Mouse (Mus musculus) Muller cell, postnatal 12 days (primary cell): ENCODE measurements around the gene Gpr4.

Experiments
- DNase-seq: peaks from one replicate; pipeline ENCODE4 v3.0.0-alpha.2; 2015; ENCODE audit errors: inconsistent ontology term

Gene Gpr4

DNA sequence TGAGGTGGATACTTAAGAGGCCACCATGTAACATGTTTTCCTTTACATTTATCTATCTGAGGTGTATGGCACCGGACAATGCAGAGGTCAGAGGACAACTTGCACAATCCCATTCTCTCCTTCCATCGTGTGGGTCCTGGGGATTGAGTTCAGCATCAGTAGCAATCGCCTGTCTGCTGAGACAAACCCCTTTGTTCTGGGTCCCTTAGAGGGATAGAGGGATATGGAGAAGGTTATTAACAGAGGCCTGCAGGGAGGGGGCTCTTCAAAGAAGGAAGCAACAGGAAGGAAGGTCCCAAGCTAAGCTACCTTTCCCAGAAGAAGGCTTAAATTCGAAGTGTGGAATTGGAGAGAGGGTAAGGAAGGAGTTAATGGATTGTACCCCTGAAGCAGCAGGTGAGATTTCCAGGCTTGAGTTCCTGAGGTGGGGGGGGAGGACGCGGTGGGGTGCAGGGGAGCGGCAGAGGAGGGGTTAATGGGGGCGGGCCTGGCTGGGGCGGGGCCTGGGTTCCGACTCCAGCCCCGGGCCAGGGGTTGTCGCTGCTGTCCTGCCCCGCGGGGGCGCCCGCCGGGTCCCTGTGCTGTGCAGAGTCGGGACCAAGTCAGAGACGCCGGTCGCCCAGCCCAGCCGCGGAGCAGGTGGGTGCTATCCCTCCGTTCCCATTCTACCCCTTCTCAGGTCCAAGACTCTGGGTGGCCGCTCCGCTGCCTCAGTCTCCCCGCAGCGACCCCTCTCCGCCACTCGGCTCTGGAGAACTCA is at the start of gene Gpr4:
Gene Gpr4 (plus strand): TSS at position 543 of the 760 bp plus-strand sequence.
- peak; percentile 59 for DNase-seq

DNA sequence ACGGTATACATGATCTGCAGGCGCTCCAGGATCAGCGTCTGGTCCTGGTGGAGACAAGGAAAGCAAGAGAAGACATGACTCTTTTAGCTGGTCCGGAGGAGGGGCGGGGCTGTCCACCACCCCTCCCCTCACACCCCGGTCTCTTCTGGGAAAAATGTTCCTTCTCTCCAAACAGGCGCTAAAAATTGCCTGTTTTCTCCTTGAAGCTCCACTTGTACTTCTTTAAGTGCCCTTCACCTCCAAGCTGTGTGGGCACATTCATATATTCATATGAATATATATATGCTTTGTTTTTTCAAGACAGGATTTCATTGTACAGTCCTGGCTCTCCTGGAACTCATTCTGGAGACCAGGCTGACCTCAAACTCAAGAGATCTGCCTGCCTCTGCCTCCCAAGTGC is 49.4 kb upstream of the Gpr4 start:
- no peak for DNase-seq

DNA sequence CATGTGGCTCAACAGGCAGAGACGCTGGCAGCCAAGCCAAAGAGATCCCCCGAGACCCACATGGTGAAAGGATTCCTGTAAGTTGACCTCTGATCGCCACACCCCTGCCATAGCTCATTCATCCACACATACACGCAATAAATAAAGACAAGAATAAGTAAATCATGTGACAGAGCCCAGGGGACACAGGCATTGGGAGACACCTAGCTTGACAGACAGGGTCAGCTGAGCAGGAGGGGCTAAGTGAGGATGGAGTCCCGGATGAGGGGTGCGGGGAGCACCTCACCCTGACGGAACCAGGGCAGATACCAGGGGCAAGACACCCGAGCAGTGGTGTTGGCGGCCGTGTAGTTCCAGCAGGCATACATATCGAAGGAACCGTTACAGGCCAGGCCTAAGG is 48.6 kb upstream of the Gpr4 start:
- no peak for DNase-seq

DNA sequence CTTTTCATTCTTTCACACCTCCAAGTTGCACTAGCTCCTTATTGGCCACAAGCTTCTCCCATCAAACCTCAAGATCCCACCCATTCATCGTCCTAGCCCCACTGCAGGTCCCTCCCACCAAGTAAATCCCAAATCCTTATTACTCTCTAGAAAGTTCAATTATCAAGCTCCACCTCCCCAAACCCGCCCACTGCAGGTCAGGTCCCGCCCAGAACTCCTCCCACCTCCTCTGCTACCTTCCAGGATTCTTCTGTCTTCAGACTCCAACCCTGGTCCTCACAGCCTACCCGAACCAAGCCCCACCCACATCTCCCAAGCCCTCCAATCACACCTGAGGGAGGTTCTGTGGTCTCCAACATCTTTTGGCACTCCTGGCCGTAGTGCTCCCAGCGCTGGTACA is 48.1 kb upstream of the Gpr4 start:
- peak; percentile 12 for DNase-seq

DNA sequence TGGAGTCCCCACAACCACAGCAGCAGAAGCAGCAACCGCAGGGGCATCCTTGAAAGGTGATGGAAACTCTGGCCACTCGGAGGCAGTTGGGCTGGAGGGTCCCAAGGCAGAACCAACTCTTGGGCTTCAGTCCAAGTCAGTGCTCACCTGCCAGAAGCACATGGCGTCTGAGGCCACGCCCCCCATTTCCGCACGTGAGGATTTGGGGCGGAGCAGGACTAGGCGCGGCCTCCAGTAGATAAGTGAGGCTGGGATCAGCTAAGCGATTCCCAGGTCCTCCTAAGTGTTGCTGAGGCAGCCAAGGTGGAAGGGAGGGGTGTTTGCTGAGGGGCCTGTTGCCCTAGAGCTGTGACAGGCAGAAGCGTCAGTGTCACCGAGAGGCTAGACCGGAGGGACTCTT is 47.4 kb upstream of the Gpr4 start:
- DNase-seq: no peak

DNA sequence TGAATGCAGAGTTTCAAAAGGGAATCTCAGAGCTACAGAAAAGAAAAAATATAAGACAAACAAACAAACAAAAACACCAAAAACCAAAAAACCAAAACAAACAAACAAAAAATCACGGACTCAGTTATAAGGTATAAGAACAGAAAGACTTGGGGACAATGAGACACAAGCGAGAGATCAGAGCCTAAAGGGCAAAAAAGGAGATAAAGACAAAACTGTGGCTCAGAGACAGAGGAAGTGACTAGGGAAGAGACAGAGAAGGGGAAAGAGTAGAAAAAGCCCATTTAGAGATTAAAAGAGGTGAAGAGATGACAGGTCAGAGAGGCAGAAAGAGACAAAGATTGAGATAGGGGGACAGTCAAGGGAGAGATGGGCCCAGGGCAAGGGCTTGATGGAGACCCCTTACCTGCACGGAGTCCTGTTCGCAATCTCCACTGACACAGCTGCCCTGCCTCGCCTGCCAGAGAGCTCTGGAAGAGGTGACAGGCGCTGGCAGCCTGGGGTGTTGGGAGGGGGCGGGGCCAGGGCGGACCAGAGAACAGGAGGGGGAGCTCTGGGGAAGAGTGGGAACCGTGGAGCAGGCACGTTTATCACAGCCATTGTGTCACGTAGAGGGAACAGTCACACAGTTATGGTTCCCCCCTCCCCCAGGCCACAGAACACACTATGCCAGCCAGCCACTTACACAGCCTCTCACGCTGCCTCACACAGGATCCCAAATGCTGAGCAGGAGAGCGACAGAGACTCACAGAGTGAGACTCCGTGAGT is 46.5 kb upstream of the Gpr4 start, which contains the start of gene Gipr:
Gene Gipr (minus strand): TSS at position 472 of the 768 bp plus-strand sequence.
- DNase-seq: peak; percentile 55

DNA sequence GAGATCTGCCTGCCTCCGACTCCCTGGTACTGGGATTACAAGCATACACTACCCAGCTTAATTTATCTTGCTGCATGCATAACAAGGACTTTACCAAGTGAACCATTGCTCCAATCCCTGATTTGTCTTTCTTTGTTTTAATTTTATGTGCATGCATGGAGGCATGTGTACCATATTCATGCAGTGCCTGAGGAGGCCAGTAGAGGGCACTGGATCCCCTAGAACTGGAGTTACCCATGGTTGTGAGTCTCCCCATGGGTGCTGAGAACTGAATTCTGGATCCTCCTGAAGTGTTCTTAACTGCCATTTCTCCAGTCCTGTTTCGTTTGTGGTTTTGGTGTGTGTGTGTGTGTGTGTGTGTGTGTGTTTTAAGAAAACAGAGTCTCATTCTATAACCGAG is 45.3 kb upstream of the Gpr4 start:
- DNase-seq: no peak

DNA sequence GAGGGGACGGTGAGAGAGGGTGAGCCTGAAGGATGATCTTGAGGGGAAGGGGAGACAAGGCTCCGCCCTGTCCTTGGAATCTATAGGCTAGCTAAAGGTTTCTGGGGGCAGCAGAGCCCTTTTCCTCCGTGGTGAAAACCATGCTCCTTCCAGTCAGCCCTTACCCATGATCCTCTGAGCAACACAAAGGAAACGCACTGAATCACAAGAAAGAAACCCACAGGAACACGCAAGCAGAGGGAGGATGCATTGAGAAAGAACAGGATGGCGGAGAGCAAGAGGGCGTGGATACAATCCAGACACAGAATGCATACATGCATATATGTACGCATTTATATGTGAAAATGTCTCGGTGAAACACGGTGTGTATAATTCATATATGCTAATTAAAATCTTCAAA is 42.8 kb upstream of the Gpr4 start:
- DNase-seq: no peak

DNA sequence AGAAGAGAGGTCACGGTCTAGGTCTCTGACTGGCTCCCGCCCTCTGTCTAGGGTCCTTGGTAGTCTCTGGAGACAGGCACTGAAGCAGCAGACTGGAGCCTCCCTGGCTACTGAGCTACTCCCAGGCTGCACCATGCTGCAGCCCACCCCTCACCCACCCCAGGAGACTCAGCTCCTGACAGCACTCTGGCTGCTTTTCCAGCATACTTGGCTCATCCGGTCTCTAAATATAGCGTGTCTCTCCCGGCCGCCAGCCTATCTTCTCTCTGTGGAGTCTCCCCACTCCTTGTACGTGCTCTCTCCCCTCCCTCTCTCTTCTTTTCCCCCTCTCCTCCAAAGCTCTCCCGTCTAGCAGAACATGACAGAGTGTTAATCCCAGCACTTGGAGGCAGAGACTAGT is 42.2 kb upstream of the Gpr4 start:
- no peak for DNase-seq

DNA sequence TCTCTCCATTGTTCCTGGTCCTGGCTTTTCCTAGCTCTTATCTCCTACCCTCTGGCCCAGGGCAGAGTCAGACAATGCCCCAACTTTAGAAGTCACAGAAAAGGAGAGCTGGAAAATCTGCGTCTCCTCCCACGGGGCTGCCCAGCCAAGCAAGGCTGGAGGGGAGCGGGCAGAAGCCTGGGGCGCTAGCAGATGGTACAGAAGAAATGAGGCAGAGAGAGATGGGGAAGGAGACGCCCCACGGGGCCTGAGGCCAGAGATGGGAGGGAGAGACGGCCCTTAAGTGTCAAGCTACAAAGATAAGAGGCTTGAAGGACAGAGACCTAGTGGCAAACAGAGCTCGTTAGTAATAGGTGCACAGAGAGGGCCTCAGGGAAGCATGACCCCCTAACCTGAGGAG is 40.5 kb upstream of the Gpr4 start:
- no peak for DNase-seq

DNA sequence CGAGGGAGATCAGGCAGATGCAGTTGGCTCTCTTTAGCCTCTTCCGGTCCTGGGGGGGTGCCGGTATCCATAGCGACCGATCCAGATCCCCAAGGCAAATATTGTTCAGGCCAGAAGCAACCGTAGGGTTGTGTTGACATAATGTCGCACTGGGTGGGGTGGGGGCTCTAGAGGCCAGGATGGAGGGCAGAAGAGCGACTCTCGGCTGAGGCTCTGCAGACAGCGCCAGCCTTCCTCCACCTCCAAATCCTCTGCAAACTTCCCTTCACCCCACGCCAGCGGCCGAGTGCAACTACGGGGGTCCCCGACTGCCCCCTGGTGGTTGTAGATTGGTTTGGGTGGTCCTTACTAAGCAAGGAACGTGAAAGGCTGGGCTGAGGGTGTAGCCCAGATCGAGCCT is 39.5 kb upstream of the Gpr4 start:
- DNase-seq: peak; percentile 74

DNA sequence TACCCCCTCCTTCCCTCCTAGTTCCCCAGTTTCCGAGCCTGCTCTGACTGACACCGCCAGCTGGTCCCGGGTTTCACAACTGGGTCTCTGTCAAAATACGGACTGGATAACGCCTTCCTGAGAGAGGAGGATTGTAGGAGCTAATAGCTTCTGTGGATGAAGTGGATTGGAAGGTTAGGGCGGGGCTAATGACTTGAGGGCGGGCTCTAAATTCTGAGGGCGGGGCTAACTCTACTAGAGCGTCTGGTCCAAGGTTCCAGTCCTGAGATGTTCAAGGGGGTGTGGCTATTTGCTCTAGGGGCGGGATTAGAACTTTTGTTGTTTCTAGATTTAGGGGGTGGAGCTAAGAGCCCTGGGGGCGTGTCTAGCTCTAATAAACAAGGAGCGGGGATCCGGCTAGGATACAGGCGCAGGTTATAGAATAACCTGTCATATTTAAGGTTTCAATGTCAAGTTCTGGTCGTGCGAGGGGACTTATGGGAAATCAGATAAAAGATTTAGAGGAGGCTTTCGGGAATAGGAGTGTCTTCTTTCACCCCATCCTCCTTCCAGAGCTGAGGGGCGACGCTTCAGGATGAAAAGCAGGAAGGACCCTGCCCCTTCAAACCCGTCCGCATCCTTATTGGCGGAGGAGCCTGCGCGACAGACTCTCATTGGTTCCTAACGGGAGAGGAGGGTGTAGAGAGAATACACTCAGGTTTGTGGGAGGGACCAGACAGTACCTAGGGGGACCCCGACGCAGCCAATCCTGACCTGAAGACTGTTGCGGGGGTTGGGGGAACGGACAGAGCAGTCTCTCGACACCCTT is 36.4 kb upstream of the Gpr4 start, which contains the start of gene Eml2:
Gene Eml2 (plus strand): TSS at position 714 of the 808 bp plus-strand sequence.
- DNase-seq: peak; percentile 42

DNA sequence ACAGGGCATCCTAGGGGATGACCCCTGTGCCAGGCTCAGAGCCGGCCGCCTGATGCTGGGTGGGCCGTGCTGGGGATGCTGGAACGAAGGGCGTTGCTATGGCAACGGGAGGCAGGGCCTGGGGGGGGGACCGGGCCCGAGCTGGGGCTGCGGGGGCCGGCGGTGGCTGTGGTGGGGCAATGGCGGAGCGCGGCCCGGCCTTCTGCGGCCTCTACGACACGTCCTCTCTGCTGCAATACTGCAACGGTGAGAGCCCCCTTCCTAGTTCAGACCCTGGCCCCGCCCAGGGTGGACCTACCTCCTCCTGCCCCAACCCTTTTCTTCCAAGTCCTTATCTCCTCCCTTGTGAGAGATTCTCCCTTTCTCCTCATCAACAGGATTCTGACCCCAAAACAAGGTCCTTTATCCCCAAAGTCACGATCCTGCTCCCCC is 35.8 kb upstream of the Gpr4 start:
- no peak for DNase-seq

DNA sequence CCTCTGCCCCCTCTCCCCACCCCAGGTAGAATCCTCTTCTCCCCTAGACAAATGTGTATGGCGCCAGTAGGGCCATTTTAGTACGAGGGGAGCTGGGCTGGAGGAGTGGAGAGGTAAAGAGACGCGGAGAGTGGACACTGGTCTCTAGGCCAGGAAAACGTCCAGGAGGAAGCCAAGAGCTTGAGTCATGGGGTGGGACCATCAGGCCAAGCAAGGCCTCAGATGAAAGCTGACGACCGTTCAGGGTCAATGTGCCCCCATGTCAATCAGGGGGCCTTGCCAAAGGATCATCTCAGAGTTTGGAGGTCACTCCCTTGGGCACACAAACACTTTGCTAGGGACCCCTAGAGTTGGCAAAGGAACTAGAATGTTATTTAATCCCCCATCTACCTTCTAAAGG is 35.1 kb upstream of the Gpr4 start:
- DNase-seq: no peak

DNA sequence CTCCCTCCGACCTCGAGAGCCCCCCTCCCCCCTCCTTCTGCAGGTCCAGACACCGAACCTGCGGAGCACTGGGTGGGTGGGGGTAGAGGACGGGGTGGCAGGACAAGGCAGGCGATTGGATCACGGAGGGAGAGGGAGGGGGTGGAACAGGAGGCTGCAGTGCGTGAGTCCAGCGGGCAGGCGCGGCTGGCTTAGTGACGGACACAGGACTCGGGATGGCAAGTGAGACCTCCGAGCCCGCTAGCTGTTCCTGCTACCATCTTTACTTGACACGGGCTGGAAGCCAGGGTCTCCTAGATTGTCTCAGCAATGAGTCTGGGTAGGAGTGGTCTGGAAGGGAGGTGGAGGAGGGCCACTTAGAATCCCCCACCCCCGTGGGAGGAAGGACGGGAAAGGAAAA is 34.3 kb upstream of the Gpr4 start:
- DNase-seq: no peak

DNA sequence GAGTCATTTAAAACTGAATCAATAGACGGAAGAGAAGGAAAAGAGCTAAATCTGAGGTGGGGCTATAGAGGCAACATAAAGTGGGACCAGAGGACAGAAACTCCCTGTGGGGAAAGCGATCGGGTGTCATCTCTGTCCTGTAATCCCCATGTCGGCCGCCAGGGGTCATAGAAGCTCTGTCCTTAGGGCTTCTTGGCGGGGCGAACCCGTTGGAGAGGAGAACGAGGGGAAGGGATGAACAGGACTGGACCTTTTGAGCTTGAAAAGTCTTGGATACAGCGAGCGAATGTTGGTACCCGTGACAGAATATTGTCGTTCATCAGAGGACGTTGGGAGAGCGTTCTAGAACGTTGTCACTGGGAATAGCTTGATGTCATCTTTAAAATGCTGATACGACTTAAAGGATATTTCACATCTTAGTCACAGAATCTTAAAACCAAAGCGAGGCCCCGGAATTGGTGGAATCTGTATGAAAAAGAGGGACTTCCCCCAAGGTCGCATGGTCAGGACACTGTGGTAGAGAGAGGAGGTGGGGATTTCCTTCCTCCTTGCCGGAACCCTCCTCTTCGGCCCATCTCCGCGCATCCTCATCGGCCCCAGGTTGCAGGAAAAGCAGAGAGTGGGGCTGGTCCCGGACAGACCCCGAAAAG is 33.8 kb upstream of the Gpr4 start:
- DNase-seq: peak; percentile 57

DNA sequence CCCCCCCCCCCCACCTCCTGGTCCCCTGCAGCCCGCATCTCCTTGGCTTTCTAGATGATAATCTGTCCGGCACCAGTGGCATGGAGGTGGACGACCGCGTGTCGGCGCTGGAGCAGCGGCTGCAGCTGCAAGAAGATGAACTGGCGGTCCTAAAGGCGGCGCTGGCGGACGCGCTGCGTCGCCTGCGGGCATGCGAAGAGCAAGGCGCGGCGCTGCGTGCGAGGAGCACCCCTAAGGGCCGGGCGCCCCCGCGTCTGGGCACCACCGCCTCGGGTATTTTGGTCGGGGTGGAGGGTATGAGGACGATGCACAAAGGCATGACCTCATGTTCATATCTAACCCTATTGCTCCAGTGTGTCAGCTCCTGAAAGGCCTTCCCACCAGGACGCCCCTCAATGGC is 33.2 kb upstream of the Gpr4 start:
- peak; percentile 49 for DNase-seq

DNA sequence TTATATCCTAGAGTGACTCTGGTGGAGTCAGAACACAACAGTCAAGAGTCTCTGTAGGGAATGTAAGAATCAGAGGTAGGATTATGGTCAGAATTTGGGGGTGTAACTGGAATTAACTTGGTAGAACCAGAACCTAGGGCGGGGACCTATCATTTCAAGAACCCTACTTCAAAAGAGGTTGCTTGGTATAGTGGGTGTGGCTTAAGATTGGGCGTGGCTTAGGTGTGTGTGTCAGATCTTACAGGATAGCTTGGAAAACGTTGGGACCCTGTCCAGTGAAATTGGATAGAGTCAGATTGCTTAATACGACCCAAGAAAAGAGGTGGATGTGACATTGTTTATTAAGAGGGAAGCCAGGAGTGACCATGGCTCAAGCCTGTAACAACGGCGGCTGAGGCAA is 32.4 kb upstream of the Gpr4 start:
- DNase-seq: no peak

DNA sequence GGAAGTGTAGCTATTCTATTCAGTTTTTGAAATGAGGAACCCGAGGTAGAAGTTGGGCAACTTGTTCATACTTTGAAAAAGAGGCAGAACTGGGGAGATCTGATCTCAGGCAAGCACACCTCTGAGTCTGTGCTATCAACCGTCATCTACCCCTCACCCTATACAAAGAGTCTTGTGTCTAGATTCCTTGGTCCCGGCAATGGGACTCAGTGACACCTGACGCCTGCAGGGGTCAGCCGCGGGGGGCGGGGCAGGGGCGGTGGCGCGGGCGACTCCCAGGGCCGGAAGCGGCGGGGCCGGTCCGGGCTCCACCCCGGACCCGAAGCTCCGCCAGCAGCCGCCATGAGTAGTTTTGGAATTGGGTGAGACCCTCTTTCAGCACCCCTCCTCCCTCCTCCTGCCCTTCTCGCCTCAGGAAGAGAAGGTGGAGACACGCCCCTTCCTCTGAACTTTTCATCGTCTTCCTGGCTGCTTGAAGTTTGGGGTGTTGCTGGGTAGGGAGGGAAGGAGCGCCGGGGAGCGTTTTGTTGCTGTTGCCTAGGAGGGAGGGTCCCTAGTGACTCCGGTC is 31.4 kb upstream of the Gpr4 start:
- DNase-seq: peak; percentile 64

DNA sequence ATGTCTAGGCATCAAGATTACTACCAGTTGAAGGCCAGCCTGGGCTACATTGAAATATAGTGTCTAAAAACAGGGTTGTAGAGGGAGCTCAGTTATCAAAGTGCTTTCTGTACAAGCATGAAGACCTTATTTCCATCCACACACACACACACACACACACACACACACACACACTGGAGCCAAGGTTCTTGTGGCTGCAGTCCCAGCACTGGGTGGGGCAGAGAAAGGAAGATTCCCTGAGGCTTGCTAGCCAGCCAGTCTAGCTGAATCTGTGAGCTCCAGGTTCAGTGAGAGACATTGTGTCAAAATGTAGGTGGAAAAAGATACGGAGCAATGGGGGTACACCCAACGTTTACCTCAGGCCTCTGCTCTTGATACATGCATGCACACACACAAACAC is 28.1 kb upstream of the Gpr4 start:
- DNase-seq: no peak

DNA sequence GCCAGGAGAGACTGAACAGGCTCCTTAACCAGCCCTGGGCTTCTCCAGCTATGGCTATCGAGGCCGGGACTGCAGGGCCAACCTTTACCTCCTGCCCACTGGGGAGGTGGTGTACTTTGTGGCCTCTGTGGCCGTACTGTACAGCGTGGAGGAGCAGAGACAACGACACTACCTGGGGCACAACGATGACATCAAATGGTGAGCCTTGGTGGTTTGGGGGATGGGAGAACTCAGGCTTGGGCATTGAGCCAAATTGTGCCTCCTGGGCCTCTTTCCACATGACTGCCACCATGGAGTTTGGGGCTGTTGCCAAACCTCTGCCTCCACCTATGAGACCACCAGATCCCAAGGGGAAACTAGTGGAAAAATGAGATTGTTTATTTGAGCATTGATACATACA is 27.6 kb upstream of the Gpr4 start:
- no peak for DNase-seq
